Mouse (Mus musculus) E14TG2a.4 (cell line): ENCODE measurements around the gene Atp2b2.

Experiments used
- CTCF ChIP-seq: conservative IDR thresholded peaks from 2 replicates; pipeline ENCODE4 v1.5.1; 2014; ENCODE audit warnings: low read length
- NANOG ChIP-seq: IDR thresholded peaks from 2 replicates; pipeline ENCODE4 v1.6.1; 2014; ENCODE audit warnings: borderline replicate concordance, low read length, mixed read lengths
- POU5F1 ChIP-seq: IDR thresholded peaks from 2 replicates; pipeline ENCODE4 v1.6.1; 2014; ENCODE audit warnings: low read length, borderline replicate concordance

DNA sequence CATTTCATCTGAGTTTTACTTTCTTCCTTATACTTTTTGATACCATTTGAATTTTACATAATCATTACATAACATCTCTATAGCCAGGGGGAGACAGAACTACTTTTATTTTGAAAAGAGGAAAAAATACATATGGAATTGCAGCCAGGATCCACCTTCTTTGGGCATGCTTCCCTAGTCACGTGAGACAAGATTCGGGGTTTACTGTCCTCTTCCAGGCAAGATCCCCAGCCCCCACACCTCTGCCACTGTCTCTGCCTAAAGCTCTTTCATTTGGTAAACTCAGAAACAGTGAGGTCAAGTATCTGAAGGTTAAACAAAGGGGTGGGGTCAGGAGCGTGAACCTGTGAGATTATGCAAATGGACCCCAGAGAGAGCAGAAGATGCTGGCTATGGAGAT lies 6.7 kb downstream of the Atp2b2 start:
- no peak for TF ChIP-seq CTCF
- no peak for TF ChIP-seq NANOG
- no peak for TF ChIP-seq POU5F1
